Mouse (Mus musculus): ENCODE results near the gene Zscan29.

- TF ChIP-seq CTCF (IDR thresholded peaks at IDR 0.05; ENCODE audit: extremely low read depth, insufficient read depth, insufficient read length, insufficient replicate concordance): no peak
- no peak for TF ChIP-seq POLR2A (IDR thresholded peaks at IDR 0.05; ENCODE audit: low read depth, low read length)
Observed at GRCm38 (mm10) chr2:121142415-121142814, 28.5 kb downstream of the Zscan29 start.

Measured in spleen, adult 2 months (tissue).